27 mouse cellular contexts compared by ENCODE assay signal in genomic region chr4:104332399-104332798, GRCm38 (mm10).
"Had no signal": no experiment of that assay in that cellular context is flagged by ENCODE, and none has a peak within 500 bp of the region (broad histone marks: within the 10 kb centered on the region; RNA-seq: fewer than 3 reads in every experiment).

No protein-coding gene starts in this region.

- H3K4me2 ChIP-seq: heart, embryonic 12.5 days; hindbrain, embryonic 12.5 days; hindbrain, embryonic 14.5 days; kidney, embryonic 15.5 days; limb, embryonic 12.5 days; limb, embryonic 15.5 days; liver, embryonic 12.5 days had no signal

- H3K27ac ChIP-seq: gastrocnemius, adult 2 months; heart, embryonic 10.5 days; hindbrain, embryonic 10.5 days; hindbrain, embryonic 12.5 days; hindbrain, embryonic 14.5 days; kidney, embryonic 15.5 days; kidney, postnatal 0 days; limb, embryonic 12.5 days; limb, embryonic 15.5 days; liver, embryonic 12.5 days; liver, embryonic 14.5 days had no signal

- H3K4me3 ChIP-seq: gastrocnemius, adult 2 months; heart, embryonic 10.5 days; heart, embryonic 12.5 days; hindbrain, embryonic 10.5 days; hindbrain, embryonic 12.5 days; kidney, embryonic 15.5 days; limb, embryonic 12.5 days; limb, embryonic 15.5 days; liver, embryonic 12.5 days had no signal

- H3K4me1 ChIP-seq: heart, embryonic 10.5 days; heart, embryonic 12.5 days; kidney, embryonic 15.5 days; limb, embryonic 12.5 days; limb, embryonic 15.5 days; liver, embryonic 12.5 days had no signal

- H3K9me3 ChIP-seq: heart, embryonic 10.5 days; heart, embryonic 12.5 days; hindbrain, embryonic 10.5 days; hindbrain, embryonic 12.5 days; kidney, embryonic 15.5 days; limb, embryonic 12.5 days; limb, embryonic 15.5 days; liver, embryonic 12.5 days had no signal

- H3K27me3 ChIP-seq: heart, embryonic 12.5 days; hindbrain, embryonic 12.5 days; kidney, embryonic 15.5 days; limb, embryonic 12.5 days; limb, embryonic 15.5 days; liver, embryonic 12.5 days had no signal

- ATAC-seq: hindbrain, embryonic 16.5 days; intestine, embryonic 16.5 days; liver, embryonic 12.5 days had no signal

- H3K36me3 ChIP-seq: heart, embryonic 10.5 days; heart, embryonic 12.5 days; hindbrain, embryonic 10.5 days; hindbrain, embryonic 12.5 days; kidney, embryonic 15.5 days; limb, embryonic 12.5 days; limb, embryonic 15.5 days; liver, embryonic 12.5 days had no signal

- DNase-seq: gastrocnemius, adult 2 months; gastrocnemius, postnatal 10 days; gastrocnemius, postnatal 25 days; heart, adult 18-20 months; heart, postnatal 10 days; heart, postnatal 4 days; kidney, adult 11 months; kidney, adult 2 months; kidney, adult 9 months; kidney, postnatal 14 days; kidney, postnatal 36 days; layer of hippocampus, adult 9-11 months; layer of hippocampus, postnatal 36 days; left cerebral cortex, postnatal 4 days had no signal

- H3K9ac ChIP-seq: heart, embryonic 12.5 days; hindbrain, embryonic 12.5 days; hindbrain, embryonic 14.5 days; kidney, embryonic 15.5 days; limb, embryonic 12.5 days; limb, embryonic 15.5 days; liver, embryonic 12.5 days; liver, embryonic 14.5 days had no signal
